Mouse (Mus musculus): ENCODE measurements at regions not wholly inside any gene's neighbourhood (a gene's known extent, or its start where the extent isn't known, plus 50 kb on each side); places are given as distances from the start of the nearest gene placed in this dataset.
"Not testable (repeated sequence)": the region's sequence is repeated elsewhere in the genome, so short reads cannot be mapped to it uniquely, and the experiment has no call there.

- peak; percentile 61 for DNase-seq (ENCODE audit: low read depth, low spot score)
Measured at GRCm38 (mm10) chr1:160843671-160844070, 50.7 kb upstream of the Rabgap1l start.

GRCm38 (mm10) chr1:160844709-160845108 is 51.7 kb upstream of the Rabgap1l start:
- DNase-seq (ENCODE audit: low read depth, low spot score) = not testable (repeated sequence)

- no peak for DNase-seq (ENCODE audit: low read depth, low spot score)
Measured at GRCm38 (mm10) chr1:160850674-160851073, 55.5 kb upstream of the Rc3h1 start.

- DNase-seq (ENCODE audit: low read depth, low spot score) = peak; percentile 22
Measured at GRCm38 (mm10) chr1:160854410-160854809, 51.8 kb upstream of the Rc3h1 start.

- no peak for DNase-seq (ENCODE audit: low read depth, low spot score)
Measured at GRCm38 (mm10) chr1:160855411-160855810, 50.8 kb upstream of the Rc3h1 start.

GRCm38 (mm10) chr1:160855926-160856620 is 50.1 kb upstream of the Rc3h1 start:
- DNase-seq (ENCODE audit: low read depth, low spot score) = no peak
